Mouse (Mus musculus): ENCODE data around the gene Hcrtr1.

- TF ChIP-seq CTCF (IDR thresholded peaks at IDR 0.05; ENCODE audit: low read depth) (no peak), EP300 (IDR thresholded peaks at IDR 0.05; ENCODE audit: low read depth) (no peak)
Observed at GRCm38 (mm10) chr4:130166592-130166991, 27.4 kb upstream of the Hcrtr1 start.
